Mouse (Mus musculus): ENCODE measurements around the gene Pls1. TPM values are rescaled to one million over a fixed set of nuclear protein-coding genes. Genes with fewer than 3 reads are reported as not detected.

Pls1 gene
- polyA plus RNA-seq, 1 experiment from 2014 or later, result 5.7 TPM

DNA sequence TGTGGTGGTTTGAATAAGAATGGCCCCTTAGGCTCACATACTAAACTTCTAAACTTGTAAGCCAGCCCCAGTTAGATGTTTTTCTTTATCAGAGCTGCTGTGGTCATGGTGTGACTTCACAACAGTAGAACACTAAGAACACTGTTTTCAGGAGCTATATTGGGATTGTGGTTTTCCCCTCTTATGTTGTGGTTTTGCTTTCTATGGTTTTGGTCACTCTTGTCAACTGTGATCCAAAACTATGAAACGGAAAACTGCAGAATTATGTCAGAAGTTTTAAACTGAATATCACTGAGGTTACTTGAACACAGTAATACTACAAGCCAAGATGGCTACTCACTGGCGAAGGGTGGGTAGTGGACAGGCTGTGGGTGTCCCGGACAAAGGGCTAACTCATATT lies 12.4 kb downstream of the Pls1 start:
- H3K4me3 ChIP-seq, result no peak overlapping the region
- DNase-seq (ENCODE audit: low spot score), result no peak
- no peaks in the 10 kb centered on the region for H3K36me3 ChIP-seq
- no peaks in the 10 kb centered on the region for H3K9me3 ChIP-seq
- 90% methylated on average over 3 of the region's 3 CpGs for WGBS
- H3K4me1 ChIP-seq (replicated peaks), result no peaks in the 10 kb centered on the region
- no peak overlapping the region for H3K27ac ChIP-seq
- H3K27me3 ChIP-seq (ENCODE audit: insufficient read depth, poor library complexity, severe bottlenecking), result no peaks in the 10 kb centered on the region

DNA sequence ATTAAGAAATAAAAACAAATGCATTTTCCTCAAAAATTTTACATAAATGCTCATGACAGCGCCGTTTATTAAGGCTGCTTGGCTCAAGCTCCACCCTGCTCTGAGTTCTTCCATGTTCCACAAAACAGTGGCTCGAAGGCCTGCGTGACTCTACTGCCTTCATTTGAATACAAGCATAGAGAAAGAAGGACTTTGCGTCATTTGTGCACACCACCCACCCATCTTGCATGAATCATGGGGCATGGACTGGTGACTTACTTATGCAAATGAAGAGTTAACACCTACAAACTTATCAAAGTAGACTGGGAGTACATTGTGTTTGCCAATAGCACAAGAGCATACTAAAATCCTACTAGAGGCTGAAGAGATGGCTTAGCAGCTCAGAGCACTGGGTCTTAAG lies 17.5 kb downstream of the Pls1 start:
- Histone ChIP-seq H3K27me3 (ENCODE audit: insufficient read depth, poor library complexity, severe bottlenecking) (no peaks in the 10 kb centered on the region), H3K4me1 (replicated peaks) (no peaks in the 10 kb centered on the region), H3K4me3 (no peak overlapping the region), H3K36me3 (no peaks in the 10 kb centered on the region), H3K27ac (no peak overlapping the region), H3K9me3 (no peaks in the 10 kb centered on the region)
- 96% methylated on average over 5 of the region's 5 CpGs for WGBS
- no peak for DNase-seq (ENCODE audit: low spot score)

DNA sequence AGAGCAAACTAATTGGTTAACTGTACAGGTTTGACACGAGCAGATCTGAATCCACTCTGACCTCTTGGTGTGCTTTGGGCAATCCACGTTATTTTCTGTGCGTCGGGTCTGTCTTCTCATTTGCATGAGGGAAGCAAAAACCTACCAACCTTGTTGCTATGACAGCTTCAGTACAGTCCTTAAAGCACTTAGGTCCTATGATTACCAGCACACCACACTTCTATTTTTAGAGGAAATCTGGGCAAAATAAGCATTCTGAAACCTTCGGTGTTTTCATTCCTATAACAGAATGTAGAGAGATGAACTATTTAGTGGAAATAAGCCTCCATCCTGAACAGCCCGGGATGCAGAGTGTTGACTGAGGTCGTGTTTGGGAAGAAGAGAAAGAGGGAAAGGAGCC lies 22.6 kb downstream of the Pls1 start:
- Histone ChIP-seq H3K4me3 (no peak overlapping the region), H3K27me3 (ENCODE audit: insufficient read depth, poor library complexity, severe bottlenecking) (no peaks in the 10 kb centered on the region), H3K4me1 (replicated peaks) (no peaks in the 10 kb centered on the region), H3K36me3 (no peaks in the 10 kb centered on the region), H3K9me3 (no peaks in the 10 kb centered on the region), H3K27ac (no peak overlapping the region)
- WGBS, result 85% methylated on average over 7 of the region's 7 CpGs
- no peak for DNase-seq (ENCODE audit: low spot score)

DNA sequence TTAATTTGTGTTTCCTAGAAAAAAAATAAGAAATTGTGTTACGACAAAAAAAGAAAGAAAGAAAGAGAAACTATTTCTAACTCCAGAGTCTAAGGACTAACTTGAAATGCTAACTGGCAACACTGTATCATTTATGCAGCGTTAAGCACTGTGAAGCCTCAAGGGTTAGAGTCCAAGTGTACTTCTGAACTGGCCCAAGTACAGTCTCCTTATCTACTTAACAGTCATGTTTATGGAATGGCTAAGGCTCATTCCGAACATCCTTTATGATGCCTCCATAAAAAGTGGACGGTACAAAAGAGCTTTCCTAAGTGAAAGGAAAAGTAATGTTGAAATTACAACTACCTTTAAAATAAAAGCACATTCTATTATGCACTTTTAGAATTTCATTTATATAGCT lies 29.4 kb downstream of the Pls1 start:
- no peaks in the 10 kb centered on the region for H3K27me3 ChIP-seq (ENCODE audit: insufficient read depth, poor library complexity, severe bottlenecking)
- H3K36me3 ChIP-seq, result no peaks in the 10 kb centered on the region
- no peak overlapping the region for H3K27ac ChIP-seq
- 84% methylated on average over 4 of the region's 4 CpGs for WGBS
- no peak for DNase-seq (ENCODE audit: low spot score)
- peaks cover 20% of the 10 kb centered on the region for H3K4me1 ChIP-seq (replicated peaks)
- no peak overlapping the region for H3K4me3 ChIP-seq
- no peaks in the 10 kb centered on the region for H3K9me3 ChIP-seq

DNA sequence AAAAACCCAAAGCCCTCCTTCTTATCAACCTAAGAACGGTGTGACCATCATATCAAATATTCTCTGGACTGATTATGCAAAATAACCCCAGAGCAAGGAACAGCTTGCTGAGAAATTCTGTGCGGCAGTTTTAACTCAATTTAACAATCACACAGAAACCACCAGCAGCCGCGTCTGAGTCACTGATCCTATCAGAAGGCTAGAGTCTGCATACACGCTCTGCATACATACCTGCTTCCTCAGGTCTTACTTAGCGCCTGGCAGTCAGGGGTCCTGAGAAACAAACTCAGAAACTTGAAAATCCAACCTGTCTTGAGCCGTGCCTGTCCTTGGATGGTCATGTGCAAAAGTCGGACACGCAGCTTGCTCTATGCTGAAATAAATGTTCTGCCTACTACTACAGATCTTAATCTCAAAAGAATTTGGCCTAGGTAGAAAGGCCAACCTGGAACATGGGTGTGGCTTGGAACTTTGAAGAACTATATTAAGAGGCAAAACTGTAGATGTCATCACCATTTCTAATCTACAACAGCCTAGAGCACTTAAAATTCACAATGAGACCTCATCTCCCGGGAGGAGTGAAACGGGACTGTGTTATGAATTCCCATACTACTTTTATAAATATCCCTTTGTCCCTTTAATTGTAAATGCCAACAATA lies 30.0 kb downstream of the Pls1 start:
- no peak for DNase-seq (ENCODE audit: low spot score)
- no peaks in the 10 kb centered on the region for H3K27me3 ChIP-seq (ENCODE audit: insufficient read depth, poor library complexity, severe bottlenecking)
- H3K4me1 ChIP-seq (replicated peaks), result peaks cover 20% of the 10 kb centered on the region
- H3K9me3 ChIP-seq, result no peaks in the 10 kb centered on the region
- H3K36me3 ChIP-seq, result no peaks in the 10 kb centered on the region
- H3K27ac ChIP-seq, result peak overlapping the region; percentile 30; the same call in 1 of the 2 replicates
- 82% methylated on average over 11 of the region's 11 CpGs for WGBS
- H3K4me3 ChIP-seq, result no peak overlapping the region

DNA sequence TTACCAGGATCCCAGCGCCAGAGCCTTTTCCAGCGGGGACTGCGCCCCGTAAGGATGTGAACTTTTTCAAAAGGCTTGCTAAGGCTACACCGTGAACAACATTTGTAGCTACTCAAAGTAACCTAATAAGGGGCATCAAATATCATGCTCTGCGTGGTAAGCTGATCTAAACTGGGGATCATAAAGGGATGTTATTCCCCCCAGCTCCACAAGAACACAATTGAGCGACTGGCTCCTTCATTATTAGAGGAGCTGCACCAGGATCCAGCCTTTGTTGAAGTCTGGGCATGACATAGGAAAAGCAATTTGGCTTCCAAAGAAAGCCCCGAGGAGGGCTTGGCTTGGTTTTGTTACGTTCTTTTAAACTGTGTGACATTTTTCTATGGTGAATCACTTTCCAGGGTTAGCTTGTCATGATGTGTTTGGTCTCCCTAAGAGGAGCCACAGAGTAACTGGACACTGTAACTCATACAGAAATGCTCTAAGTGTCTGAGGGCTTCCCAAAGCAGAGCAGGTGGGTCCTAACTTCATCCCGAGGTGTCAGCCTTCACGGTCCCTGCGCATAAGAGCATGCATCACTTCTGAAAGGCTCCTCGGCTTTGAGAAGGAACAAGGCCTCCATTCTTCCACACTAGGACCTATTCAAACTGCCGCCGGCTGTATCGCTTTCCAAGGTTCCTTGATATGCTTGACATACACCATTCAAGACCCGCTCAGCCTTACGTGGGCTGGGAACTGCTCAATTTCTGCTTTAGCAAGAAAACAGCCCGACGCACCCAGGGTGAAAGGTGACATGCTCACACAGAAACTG lies 31.2 kb downstream of the Pls1 start:
- Histone ChIP-seq H3K36me3 (no peaks in the 10 kb centered on the region), H3K4me1 (replicated peaks) (peaks cover 20% of the 10 kb centered on the region), H3K4me3 (peak overlapping the region; percentile 24; the same call in 1 of the 2 replicates), H3K27me3 (ENCODE audit: insufficient read depth, poor library complexity, severe bottlenecking) (no peaks in the 10 kb centered on the region), H3K27ac (peak overlapping the region; percentile 84), H3K9me3 (no peaks in the 10 kb centered on the region)
- DNase-seq (ENCODE audit: low spot score), result peak; percentile 59
- WGBS, result 32% methylated on average over 20 of the region's 20 CpGs

DNA sequence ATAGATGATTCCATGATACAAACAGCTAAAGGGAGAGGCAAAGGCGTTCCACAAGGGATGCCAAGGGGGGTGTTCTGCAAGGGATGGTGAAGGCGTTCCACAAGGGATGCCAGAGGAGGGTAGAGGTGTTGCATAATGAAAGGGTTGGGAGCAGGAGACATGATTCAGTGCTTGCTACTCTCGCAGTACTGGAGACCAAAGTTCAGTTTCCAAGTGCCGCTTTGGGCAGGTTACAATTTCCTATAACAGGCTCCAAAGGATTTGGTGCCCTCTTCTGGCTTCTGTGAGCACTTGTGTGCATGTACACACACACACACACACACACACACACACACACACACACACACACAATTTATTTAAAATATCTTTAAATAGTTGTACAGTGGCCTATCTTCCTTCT lies 33.3 kb downstream of the Pls1 start:
- Histone ChIP-seq H3K27me3 (ENCODE audit: insufficient read depth, poor library complexity, severe bottlenecking) (no peaks in the 10 kb centered on the region), H3K27ac (no peak overlapping the region), H3K4me1 (replicated peaks) (peaks cover 20% of the 10 kb centered on the region), H3K36me3 (no peaks in the 10 kb centered on the region), H3K9me3 (no peaks in the 10 kb centered on the region), H3K4me3 (no peak overlapping the region)
- 98% methylated on average over 4 of the region's 4 CpGs for WGBS
- no peak for DNase-seq (ENCODE audit: low spot score)

DNA sequence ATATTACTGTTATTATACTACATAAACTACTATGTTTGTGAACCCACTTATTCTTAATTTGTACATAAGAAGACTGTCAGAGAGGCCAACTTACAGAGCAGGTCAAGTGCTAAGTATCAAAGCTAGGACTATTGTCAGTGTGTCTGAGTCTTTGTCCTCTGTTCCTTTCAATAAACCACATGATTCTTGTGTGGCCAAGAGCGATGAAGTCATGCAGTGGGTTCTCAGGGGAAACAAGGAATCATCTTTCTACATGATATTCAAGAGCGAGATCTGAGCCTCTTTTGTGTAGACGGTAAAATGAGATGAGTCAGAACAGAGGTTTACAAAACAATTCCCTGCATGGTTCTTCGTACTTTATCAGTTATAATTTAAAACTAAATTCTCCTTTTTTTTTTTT lies 35.5 kb downstream of the Pls1 start:
- 78% methylated on average over 4 of the region's 4 CpGs for WGBS
- H3K4me3 ChIP-seq, result no peak overlapping the region
- H3K4me1 ChIP-seq (replicated peaks), result peaks cover 11% of the 10 kb centered on the region; the same call in 1 of the 2 replicates
- H3K36me3 ChIP-seq, result no peaks in the 10 kb centered on the region
- H3K9me3 ChIP-seq, result no peaks in the 10 kb centered on the region
- DNase-seq (ENCODE audit: low spot score), result no peak
- no peaks in the 10 kb centered on the region for H3K27me3 ChIP-seq (ENCODE audit: insufficient read depth, poor library complexity, severe bottlenecking)
- H3K27ac ChIP-seq, result no peak overlapping the region

DNA sequence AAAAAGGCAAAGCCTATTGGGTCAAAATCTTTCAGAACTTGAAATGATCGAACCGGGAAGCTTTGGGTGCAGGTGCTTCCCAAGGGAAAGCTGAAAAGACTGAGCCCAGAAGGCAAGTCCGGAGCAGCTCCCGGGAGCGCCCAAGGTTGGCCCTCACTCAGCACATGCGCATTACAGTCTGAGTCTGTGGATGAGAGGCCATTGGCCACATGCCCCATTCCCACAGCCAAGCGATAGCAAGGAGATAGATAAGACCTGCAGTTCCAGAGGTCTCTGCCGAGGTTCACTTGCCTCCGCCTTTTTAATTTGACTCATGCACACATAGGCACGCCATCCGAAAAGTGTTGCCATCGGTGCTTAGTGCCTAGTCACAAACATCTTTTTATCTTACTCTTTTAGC lies 39.7 kb downstream of the Pls1 start:
- 86% methylated on average over 12 of the region's 12 CpGs for WGBS
- no peaks in the 10 kb centered on the region for H3K9me3 ChIP-seq
- no peak overlapping the region for H3K27ac ChIP-seq
- peaks cover 6% of the 10 kb centered on the region; the same call in 1 of the 2 replicates for H3K4me1 ChIP-seq (replicated peaks)
- H3K36me3 ChIP-seq, result no peaks in the 10 kb centered on the region
- H3K4me3 ChIP-seq, result no peak overlapping the region
- no peaks in the 10 kb centered on the region for H3K27me3 ChIP-seq (ENCODE audit: insufficient read depth, poor library complexity, severe bottlenecking)
- DNase-seq (ENCODE audit: low spot score), result no peak

DNA sequence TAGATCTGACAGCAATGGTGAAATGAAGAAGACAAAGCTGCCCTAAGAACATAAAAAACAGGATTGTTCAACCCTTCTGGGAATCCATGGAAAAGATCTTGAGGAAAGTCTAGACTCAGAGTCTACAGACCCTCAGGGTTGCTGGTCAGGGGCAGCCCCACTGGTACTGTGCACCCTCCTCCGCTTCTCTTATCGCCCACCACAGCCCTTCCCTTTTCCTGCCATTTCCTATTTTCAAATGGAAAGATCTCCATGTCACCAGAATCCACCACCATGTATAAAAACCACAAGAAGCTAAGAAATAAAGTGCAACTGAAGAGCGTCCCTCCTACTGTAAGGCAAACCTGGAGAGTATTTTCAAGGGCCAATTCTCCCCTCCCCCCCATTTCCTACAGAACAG lies 41.3 kb downstream of the Pls1 start:
- H3K4me1 ChIP-seq (replicated peaks), result peaks cover 6% of the 10 kb centered on the region; the same call in 1 of the 2 replicates
- H3K27me3 ChIP-seq (ENCODE audit: insufficient read depth, poor library complexity, severe bottlenecking), result no peaks in the 10 kb centered on the region
- H3K27ac ChIP-seq, result no peak overlapping the region
- no peak overlapping the region for H3K4me3 ChIP-seq
- 88% methylated on average over 3 of the region's 3 CpGs for WGBS
- DNase-seq (ENCODE audit: low spot score), result no peak
- no peaks in the 10 kb centered on the region for H3K36me3 ChIP-seq
- no peaks in the 10 kb centered on the region for H3K9me3 ChIP-seq

DNA sequence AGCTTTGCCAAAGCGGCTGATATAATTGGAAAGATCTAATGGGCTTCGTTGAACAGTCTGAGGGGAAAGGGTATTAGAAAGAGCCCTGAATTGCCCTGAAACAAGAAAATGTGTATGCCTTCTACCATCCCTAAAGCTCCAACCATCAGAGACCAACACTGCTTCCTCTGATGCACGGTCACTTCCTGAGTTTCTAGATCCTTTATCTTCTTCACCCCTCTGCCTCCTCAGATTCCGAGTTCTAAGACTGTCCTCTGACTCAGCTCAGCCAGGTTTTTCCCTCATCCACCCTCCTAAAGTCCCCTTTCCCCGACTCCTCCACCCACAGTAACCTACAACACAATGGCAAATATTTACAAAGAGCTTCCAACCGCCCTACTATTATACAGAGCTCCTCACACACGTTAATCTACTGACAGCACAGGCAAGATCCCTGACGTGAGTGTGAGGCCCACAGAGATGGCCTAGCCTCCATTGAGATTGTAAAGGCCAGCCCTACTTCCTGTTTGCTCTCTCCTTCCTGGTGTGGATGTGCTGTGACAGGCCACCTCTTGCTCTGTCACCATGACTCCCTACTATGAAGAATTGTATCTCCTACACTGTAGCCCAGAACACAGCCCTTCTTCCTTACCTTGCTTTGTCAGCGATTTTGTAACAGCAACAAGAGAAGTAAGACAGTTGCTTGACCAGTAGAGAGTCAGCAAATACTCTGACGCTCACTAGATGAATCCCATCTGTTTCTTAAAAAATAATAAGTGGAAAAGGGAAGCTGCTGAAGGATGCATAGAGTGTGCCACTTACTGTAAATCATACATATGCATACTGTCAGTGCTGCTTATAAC lies 43.3 kb downstream of the Pls1 start:
- peaks cover 6% of the 10 kb centered on the region; the same call in 1 of the 2 replicates for H3K4me1 ChIP-seq (replicated peaks)
- no peaks in the 10 kb centered on the region for H3K27me3 ChIP-seq (ENCODE audit: insufficient read depth, poor library complexity, severe bottlenecking)
- no peak overlapping the region for H3K27ac ChIP-seq
- H3K4me3 ChIP-seq, result no peak overlapping the region
- WGBS, result 71% methylated on average over 10 of the region's 10 CpGs
- H3K36me3 ChIP-seq, result no peaks in the 10 kb centered on the region
- no peaks in the 10 kb centered on the region for H3K9me3 ChIP-seq
- no peak for DNase-seq (ENCODE audit: low spot score)

DNA sequence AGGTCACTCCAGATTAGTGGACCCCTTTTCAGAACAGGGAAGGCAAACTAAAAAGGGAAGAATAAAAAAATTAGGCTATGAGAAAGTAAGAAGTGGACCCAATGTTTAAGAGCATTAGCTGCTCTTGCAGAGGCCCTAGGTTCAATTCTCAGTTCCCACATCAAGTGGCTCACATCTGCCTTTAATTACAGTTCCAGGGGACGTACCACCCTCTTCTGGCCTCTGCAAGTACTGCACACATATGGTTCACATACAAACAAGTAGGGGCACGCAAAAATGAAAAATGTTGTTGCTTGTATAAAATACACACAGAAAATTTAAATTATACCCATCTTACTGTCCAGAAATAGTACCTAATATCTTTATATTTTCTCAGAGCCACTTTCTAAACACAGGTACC lies 48.8 kb downstream of the Pls1 start:
- no peak for DNase-seq (ENCODE audit: low spot score)
- no peak overlapping the region for H3K27ac ChIP-seq
- H3K9me3 ChIP-seq, result 0 out of 2 replicates have a peak, but pooled peaks cover 6% of the 10 kb centered on the region
- no peaks in the 10 kb centered on the region for H3K36me3 ChIP-seq
- H3K27me3 ChIP-seq (ENCODE audit: insufficient read depth, poor library complexity, severe bottlenecking), result no peaks in the 10 kb centered on the region
- no peak overlapping the region for H3K4me3 ChIP-seq
- no peaks in the 10 kb centered on the region; the same call in 1 of the 2 replicates for H3K4me1 ChIP-seq (replicated peaks)
- 84% methylated on average over 2 of the region's 2 CpGs for WGBS

Measured in hindbrain, embryonic 10.5 days (tissue).